ENCODE assay signal across 17 mouse cellular contexts in genomic region chr2:92871093-92871686, GRCm38 (mm10). TPM values are rescaled to one million over a fixed set of nuclear protein-coding genes. Genes with fewer than 3 reads are reported as not detected.
A peak's percentile ranks its signal among the peaks of the same experiment; 100 is the strongest.
DNase-seq lines count a peak whose midpoint lies in the region; ATAC-seq and TF ChIP-seq lines count a peak whose summit lies in the region.
"Had no signal": no experiment of that assay in that cellular context is flagged by ENCODE, and none has a peak within 500 bp of the region (broad histone marks: within the 10 kb centered on the region; RNA-seq: fewer than 3 reads in every experiment).

No protein-coding gene starts in this region.

- H3K27ac ChIP-seq in forebrain, embryonic 14.5 days (ENCODE audit: low read depth, low read length) = no peak overlapping the region; the same call in 1 of the 2 replicates
- H3K27ac ChIP-seq in forebrain, postnatal 0 days (ENCODE audit: low read depth, low read length) = no peak overlapping the region
- 0 out of 2 replicates have a peak overlapping the region, but pooled peaks have one; percentile 12 for H3K27ac ChIP-seq in hindbrain, postnatal 0 days
- H3K27ac ChIP-seq in midbrain, embryonic 13.5 days = peak overlapping the region; percentile 86
- H3K27ac ChIP-seq: heart, adult 2 months; liver, embryonic 13.5 days; lung, embryonic 15.5 days; stomach, embryonic 15.5 days had no signal

- peak; percentile 18; the same call in 1 of the 2 replicates for ATAC-seq in forebrain, embryonic 14.5 days
- ATAC-seq in forebrain, postnatal 0 days = no peak
- ATAC-seq in hindbrain, postnatal 0 days = no peak
- ATAC-seq in midbrain, embryonic 13.5 days = no peak

- TF ChIP-seq CTCF in forebrain, postnatal 0 days (IDR thresholded peaks at IDR 0.05; ENCODE audit: low read depth) = no peak
- TF ChIP-seq CTCF in brain, embryonic 14.5 days (IDR thresholded peaks at IDR 0.05; ENCODE audit: borderline replicate concordance, extremely low read depth, insufficient read depth, insufficient read length) = no peak
- TF ChIP-seq CTCF in hindbrain, postnatal 0 days (IDR thresholded peaks at IDR 0.05; ENCODE audit: low read depth) = no peak

- no peak for TF ChIP-seq POLR2A in brain, embryonic 14.5 days (IDR thresholded peaks at IDR 0.05; ENCODE audit: borderline replicate concordance, extremely low read depth, insufficient read depth, insufficient read length, poor library complexity, severe bottlenecking)

- H3K9me3 ChIP-seq in forebrain, embryonic 14.5 days (replicated peaks; ENCODE audit: control insufficient read depth, low read length) = no peaks in the 10 kb centered on the region
- H3K9me3 ChIP-seq in forebrain, postnatal 0 days (ENCODE audit: low read length) = no peaks in the 10 kb centered on the region
- H3K9me3 ChIP-seq in hindbrain, postnatal 0 days (ENCODE audit: low read length) = no peaks in the 10 kb centered on the region
- H3K9me3 ChIP-seq in midbrain, embryonic 13.5 days = no peaks in the 10 kb centered on the region
- H3K9me3 ChIP-seq: liver, embryonic 13.5 days; lung, embryonic 15.5 days; stomach, embryonic 15.5 days had no signal

- peaks cover 8% of the 10 kb centered on the region; the same call in 1 of the 2 replicates for H3K4me1 ChIP-seq in forebrain, embryonic 14.5 days (ENCODE audit: control insufficient read depth, insufficient read depth, low read length)
- no peaks in the 10 kb centered on the region for H3K4me1 ChIP-seq in forebrain, postnatal 0 days (ENCODE audit: insufficient read depth)
- H3K4me1 ChIP-seq in hindbrain, postnatal 0 days (ENCODE audit: insufficient read depth, low read length) = no peaks in the 10 kb centered on the region
- H3K4me1 ChIP-seq in midbrain, embryonic 13.5 days (replicated peaks) = peaks cover 25% of the 10 kb centered on the region
- H3K4me1 ChIP-seq: liver, embryonic 13.5 days; lung, embryonic 15.5 days; stomach, embryonic 15.5 days had no signal

- no peaks in the 10 kb centered on the region for H3K36me3 ChIP-seq in forebrain, embryonic 14.5 days (ENCODE audit: control insufficient read depth, insufficient read depth, low read length)
- H3K36me3 ChIP-seq in forebrain, postnatal 0 days (ENCODE audit: insufficient read depth) = no peaks in the 10 kb centered on the region
- no peaks in the 10 kb centered on the region for H3K36me3 ChIP-seq in hindbrain, postnatal 0 days (ENCODE audit: insufficient read depth, low read length)
- no peaks in the 10 kb centered on the region for H3K36me3 ChIP-seq in midbrain, embryonic 13.5 days
- H3K36me3 ChIP-seq: liver, embryonic 13.5 days; lung, embryonic 15.5 days; stomach, embryonic 15.5 days had no signal

- H3K4me3 ChIP-seq in forebrain, embryonic 14.5 days (ENCODE audit: low read depth, low read length) = no peak overlapping the region
- H3K4me3 ChIP-seq in forebrain, postnatal 0 days (ENCODE audit: low read depth, low read length) = no peak overlapping the region
- no peak overlapping the region for H3K4me3 ChIP-seq in hindbrain, postnatal 0 days (ENCODE audit: low read length)
- H3K4me3 ChIP-seq in midbrain, embryonic 13.5 days (replicated peaks) = no peak overlapping the region
- H3K4me3 ChIP-seq: heart, adult 2 months; liver, embryonic 13.5 days; lung, embryonic 15.5 days; stomach, embryonic 15.5 days had no signal

- H3K9ac ChIP-seq in forebrain, embryonic 14.5 days (ENCODE audit: low read length) = no peak overlapping the region
- H3K9ac ChIP-seq in forebrain, postnatal 0 days = no peak overlapping the region
- no peak overlapping the region for H3K9ac ChIP-seq in hindbrain, postnatal 0 days (replicated peaks; ENCODE audit: low read length)
- H3K9ac ChIP-seq in midbrain, embryonic 13.5 days (replicated peaks) = no peak overlapping the region
- H3K9ac ChIP-seq: liver, embryonic 13.5 days; lung, embryonic 15.5 days; stomach, embryonic 15.5 days had no signal

- no peaks in the 10 kb centered on the region for H3K27me3 ChIP-seq in forebrain, embryonic 14.5 days (replicated peaks; ENCODE audit: control insufficient read depth, insufficient read depth, low read length)
- H3K27me3 ChIP-seq in forebrain, postnatal 0 days (ENCODE audit: insufficient read depth, low read length) = no peaks in the 10 kb centered on the region
- H3K27me3 ChIP-seq in hindbrain, postnatal 0 days (ENCODE audit: insufficient read depth, low read length) = no peaks in the 10 kb centered on the region
- 0 out of 2 replicates have a peak, but pooled peaks cover 3% of the 10 kb centered on the region for H3K27me3 ChIP-seq in midbrain, embryonic 13.5 days
- H3K27me3 ChIP-seq: liver, embryonic 13.5 days; lung, embryonic 15.5 days; stomach, embryonic 15.5 days had no signal

- DNase-seq in forebrain, embryonic 14.5 days (ENCODE audit: low spot score) = peak; percentile 34
- DNase-seq in forebrain, postnatal 0 days = no peak
- DNase-seq in brain, embryonic 14.5 days (ENCODE audit: low read depth) = peak; percentile 59
- no peak for DNase-seq in hindbrain, postnatal 0 days (ENCODE audit: low spot score)
- DNase-seq in lung, postnatal 10 days = no peak
- DNase-seq in heart, adult 18-20 months = no peak
- DNase-seq: adrenal gland, postnatal 14 days; cerebellum, adult 18-20 months; heart, adult 2 months; kidney, adult 2 months; liver, embryonic 13.5 days; spleen, adult 18-20 months; thymus, adult 2 months had no signal

- 6% methylated on average over 7 of the region's 7 CpGs for WGBS in forebrain, embryonic 14.5 days
- 15% methylated on average over 7 of the region's 7 CpGs for WGBS in forebrain, postnatal 0 days
- WGBS in hindbrain, postnatal 0 days = 30% methylated on average over 7 of the region's 7 CpGs
- WGBS in midbrain, embryonic 13.5 days = 10% methylated on average over 7 of the region's 7 CpGs

- H3K4me2 ChIP-seq in forebrain, embryonic 14.5 days (ENCODE audit: low read length) = no peak overlapping the region
- no peak overlapping the region for H3K4me2 ChIP-seq in forebrain, postnatal 0 days (ENCODE audit: low read depth)
- no peak overlapping the region for H3K4me2 ChIP-seq in hindbrain, postnatal 0 days (ENCODE audit: low read depth, low read length)
- no peak overlapping the region for H3K4me2 ChIP-seq in midbrain, embryonic 13.5 days (replicated peaks)
- H3K4me2 ChIP-seq: liver, embryonic 13.5 days; lung, embryonic 15.5 days; stomach, embryonic 15.5 days had no signal

RNA-seq across cellular contexts. Expression of gene Syt13, which starts 43.7 kb away (rescaled TPM):
- 35.4 and 36.8 TPM in 2 replicates for polyA plus RNA-seq in forebrain, embryonic 14.5 days (2014; fragmentation: Nextera tagmentation; extraction: Ambion mirVana)
- total RNA-seq in forebrain, postnatal 0 days (2014; rRNA removed) = 67.6 and 103 TPM in 2 replicates
- 33.0 and 58.4 TPM in 2 replicates for polyA plus RNA-seq in forebrain, postnatal 0 days (2015; fragmentation: Nextera tagmentation; extraction: Ambion mirVana)
- polyA plus RNA-seq in brain, embryonic 14.5 days (2012; rRNA removed) = 65.0 and 80.5 TPM in 2 replicates
- 145 and 146 TPM in 2 replicates for total RNA-seq in hindbrain, postnatal 0 days (2014; rRNA removed)
- polyA plus RNA-seq in hindbrain, postnatal 0 days (2015; fragmentation: Nextera tagmentation; extraction: Ambion mirVana) = 61.5 and 70.8 TPM in 2 replicates
- polyA plus RNA-seq in midbrain, embryonic 13.5 days (2015; fragmentation: Nextera tagmentation; extraction: Ambion mirVana) = 62.3 and 99.1 TPM in 2 replicates
- total RNA-seq in heart, adult 18-20 months (2021) = under 1 TPM; 0.32 to 0.75 TPM
- total RNA-seq: megakaryocyte, adult 5-6 weeks had no signal

Comparison
In these comparisons a context has a peak if more than half of its experiments do, and no peak if none do; other contexts are left out.
1. DNase-seq: peak in forebrain, embryonic 14.5 days (single experiment) and brain, embryonic 14.5 days (single experiment); none in forebrain, postnatal 0 days (single experiment), hindbrain, postnatal 0 days (single experiment), lung, postnatal 10 days (single experiment) and heart, adult 18-20 months (0 of 2).
2. H3K27ac ChIP-seq: peak in hindbrain, postnatal 0 days (single experiment) and midbrain, embryonic 13.5 days (single experiment); none in forebrain, embryonic 14.5 days (single experiment) and forebrain, postnatal 0 days (single experiment).